Mouse (Mus musculus): ENCODE measurements around the gene Slc1a1. TPM values are rescaled to one million over a fixed set of nuclear protein-coding genes. Genes with fewer than 3 reads are reported as not detected.

Slc1a1 gene
- polyA plus RNA-seq, 1 experiment from 2014 or later = 34.1 TPM

GRCm38 (mm10) chr19:28900771-28901170 is 65.9 kb downstream of the Slc1a1 start:
- Histone ChIP-seq H3K36me3 (0 out of 2 replicates have a peak, but pooled peaks cover 7% of the 10 kb centered on the region), H3K4me2 (replicated peaks) (no peak overlapping the region), H3K9me3 (no peaks in the 10 kb centered on the region), H3K4me1 (peaks cover 13% of the 10 kb centered on the region), H3K27me3 (no peaks in the 10 kb centered on the region), H3K4me3 (no peak overlapping the region), H3K9ac (replicated peaks) (no peak overlapping the region), H3K27ac (replicated peaks) (no peak overlapping the region)
- 95% methylated on average over 2 of the region's 2 CpGs for WGBS
- no peak for ATAC-seq (replicated peaks)

DNA sequence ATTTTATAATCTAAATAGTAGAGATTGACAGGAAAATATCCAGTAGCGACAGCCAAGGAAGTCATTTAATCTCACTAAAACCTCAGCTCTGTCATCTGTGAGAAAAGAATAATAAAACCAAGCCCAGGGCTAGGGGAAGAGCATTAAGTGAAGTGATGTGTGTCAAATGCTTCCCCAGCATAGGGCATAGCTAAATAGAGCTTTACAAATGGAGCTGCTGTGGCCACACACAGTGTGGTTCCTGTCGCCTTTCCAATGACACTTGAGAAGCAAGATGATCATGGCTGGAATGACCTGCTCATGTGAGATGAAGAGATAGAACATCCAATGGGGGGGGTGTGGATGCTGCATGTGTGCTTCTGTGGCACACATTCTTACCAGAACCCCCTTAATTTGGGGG is 67.3 kb downstream of the Slc1a1 start:
- Histone ChIP-seq H3K9me3 (no peaks in the 10 kb centered on the region), H3K4me1 (peaks cover 5% of the 10 kb centered on the region; the same call in 1 of the 2 replicates), H3K27me3 (no peaks in the 10 kb centered on the region), H3K9ac (replicated peaks) (no peak overlapping the region), H3K4me2 (replicated peaks) (no peak overlapping the region), H3K36me3 (0 out of 2 replicates have a peak, but pooled peaks cover 7% of the 10 kb centered on the region), H3K27ac (replicated peaks) (no peak overlapping the region), H3K4me3 (no peak overlapping the region)
- 69% methylated on average over 2 of the region's 2 CpGs for WGBS
- ATAC-seq (replicated peaks) = no peak

DNA sequence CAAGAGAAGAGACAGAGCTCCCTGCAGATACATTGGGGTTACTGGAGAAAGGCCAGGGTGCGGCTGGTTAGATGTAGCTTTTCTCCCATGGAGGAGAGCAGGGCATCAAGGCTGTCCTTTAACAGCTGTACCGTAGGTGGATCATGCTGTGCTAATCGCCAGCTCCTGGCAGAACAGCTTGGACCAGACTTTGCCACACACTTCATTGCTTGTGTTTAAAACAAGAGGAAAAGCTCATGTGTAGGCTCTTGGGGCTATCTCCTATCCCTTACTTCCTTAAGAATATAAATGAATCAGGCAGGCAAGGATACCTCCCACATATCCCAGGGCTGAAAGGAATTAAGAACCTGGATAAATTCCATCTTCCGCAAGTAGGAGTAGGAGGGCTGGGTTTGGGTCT is 68.0 kb downstream of the Slc1a1 start:
- 86% methylated on average over 4 of the region's 4 CpGs for WGBS
- no peaks in the 10 kb centered on the region for H3K27me3 ChIP-seq
- ATAC-seq (replicated peaks) = no peak
- H3K4me1 ChIP-seq = no peaks in the 10 kb centered on the region
- H3K9ac ChIP-seq (replicated peaks) = no peak overlapping the region
- no peak overlapping the region for H3K4me2 ChIP-seq (replicated peaks)
- no peak overlapping the region for H3K4me3 ChIP-seq
- 0 out of 2 replicates have a peak, but pooled peaks cover 7% of the 10 kb centered on the region for H3K36me3 ChIP-seq
- no peak overlapping the region for H3K27ac ChIP-seq (replicated peaks)
- no peaks in the 10 kb centered on the region for H3K9me3 ChIP-seq

DNA sequence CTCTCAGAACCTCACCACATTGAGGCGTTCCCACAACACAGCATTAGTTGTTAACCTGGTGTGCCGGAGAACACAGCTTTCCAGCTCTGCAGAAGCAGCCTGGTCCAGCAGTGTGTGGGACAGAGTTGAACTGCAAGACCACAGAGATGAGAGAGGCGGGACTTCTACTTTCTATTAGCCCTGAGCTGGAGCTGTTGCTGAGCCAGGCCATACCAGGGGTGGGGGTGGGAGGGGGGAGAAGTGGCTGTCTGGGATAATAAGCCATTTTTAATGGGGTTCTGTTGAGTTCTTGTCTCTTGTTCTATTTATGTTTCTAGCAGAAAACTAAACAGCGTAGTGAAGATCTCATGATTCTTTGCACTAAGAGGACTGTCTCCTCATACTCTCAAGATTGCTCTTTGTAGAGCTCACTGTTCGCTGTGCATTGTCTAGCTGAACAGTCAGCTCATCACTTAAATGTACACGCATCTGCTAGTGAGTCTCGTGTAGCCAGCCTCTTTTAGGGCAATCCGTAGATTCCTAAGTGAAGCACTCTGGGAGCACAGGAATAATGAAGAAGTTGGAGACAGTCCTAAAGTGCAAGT is 68.8 kb downstream of the Slc1a1 start:
- 0 out of 2 replicates have a peak, but pooled peaks cover 7% of the 10 kb centered on the region for H3K36me3 ChIP-seq
- H3K27ac ChIP-seq (replicated peaks) = no peak overlapping the region
- no peaks in the 10 kb centered on the region for H3K9me3 ChIP-seq
- H3K27me3 ChIP-seq = no peaks in the 10 kb centered on the region
- ATAC-seq (replicated peaks) = no peak
- 84% methylated on average over 8 of the region's 8 CpGs for WGBS
- no peak overlapping the region for H3K4me2 ChIP-seq (replicated peaks)
- H3K4me1 ChIP-seq = no peaks in the 10 kb centered on the region
- H3K9ac ChIP-seq (replicated peaks) = no peak overlapping the region
- H3K4me3 ChIP-seq = no peak overlapping the region

GRCm38 (mm10) chr19:28908186-28908585 is 73.3 kb downstream of the Slc1a1 start:
- WGBS = 62% methylated on average over 4 of the region's 4 CpGs
- no peaks in the 10 kb centered on the region for H3K9me3 ChIP-seq
- ATAC-seq (replicated peaks) = no peak

DNA sequence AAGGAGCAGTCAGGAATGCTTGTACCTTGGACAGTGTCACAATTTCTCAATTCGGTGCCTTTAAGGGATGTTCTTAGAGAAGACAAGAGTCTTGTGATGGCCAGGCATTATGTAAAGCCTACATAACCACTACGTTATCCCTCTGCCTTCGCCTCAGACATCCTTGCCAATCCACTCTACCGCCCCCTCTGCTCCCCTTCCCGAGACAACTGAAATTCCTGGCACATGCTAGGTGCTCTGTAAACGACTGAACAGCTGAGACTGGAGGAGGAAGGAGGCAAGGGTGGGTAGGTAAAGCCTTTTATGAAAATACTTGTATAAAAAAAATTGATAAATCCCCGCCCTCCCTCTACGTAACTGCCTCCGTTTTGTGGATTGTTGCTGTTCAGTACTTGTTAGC is 73.8 kb downstream of the Slc1a1 start:
- 74% methylated on average over 9 of the region's 9 CpGs for WGBS
- H3K36me3 ChIP-seq = 0 out of 2 replicates have a peak, but pooled peaks cover 7% of the 10 kb centered on the region

More at GRCm38 (mm10) chr19:28908186-28908585, 73.3 kb downstream of the Slc1a1 start:
- Histone ChIP-seq H3K36me3 (0 out of 2 replicates have a peak, but pooled peaks cover 7% of the 10 kb centered on the region), H3K27me3 (no peaks in the 10 kb centered on the region), H3K9ac (replicated peaks) (no peak overlapping the region), H3K4me3 (no peak overlapping the region), H3K4me1 (no peaks in the 10 kb centered on the region), H3K27ac (replicated peaks) (no peak overlapping the region), H3K4me2 (replicated peaks) (no peak overlapping the region)

DNA sequence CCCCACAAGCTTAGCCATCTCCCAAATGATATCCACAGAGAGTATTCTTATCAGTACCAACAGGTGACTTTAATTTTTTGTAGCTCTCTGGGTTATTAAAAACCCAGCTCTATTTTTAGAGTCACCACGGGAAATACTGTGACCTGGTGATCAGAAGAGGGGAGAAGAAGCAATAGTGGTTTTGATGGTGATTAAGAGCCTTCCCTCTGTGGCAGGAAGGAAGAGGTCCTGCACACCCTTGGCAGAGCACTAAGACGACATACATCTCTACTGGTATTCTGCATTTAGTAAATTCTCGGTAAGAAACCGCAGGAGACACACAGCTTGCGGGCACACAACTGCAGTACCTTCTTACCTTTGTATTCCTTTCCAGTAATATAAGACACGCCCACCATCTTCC is 79.7 kb downstream of the Slc1a1 start:
- no peak overlapping the region for H3K27ac ChIP-seq (replicated peaks)
- no peaks in the 10 kb centered on the region for H3K27me3 ChIP-seq
- H3K9me3 ChIP-seq = no peaks in the 10 kb centered on the region
- WGBS = 82% methylated on average over 6 of the region's 6 CpGs
- H3K4me3 ChIP-seq = no peak overlapping the region
- no peaks in the 10 kb centered on the region for H3K4me1 ChIP-seq
- no peaks in the 10 kb centered on the region for H3K36me3 ChIP-seq
- ATAC-seq (replicated peaks) = no peak
- H3K9ac ChIP-seq (replicated peaks) = no peak overlapping the region
- H3K4me2 ChIP-seq (replicated peaks) = no peak overlapping the region

More for the DNA sequence above, 73.8 kb downstream of the Slc1a1 start:
- H3K27me3 ChIP-seq = no peaks in the 10 kb centered on the region
- ATAC-seq (replicated peaks) = no peak
- no peak overlapping the region for H3K27ac ChIP-seq (replicated peaks)
- no peak overlapping the region for H3K4me2 ChIP-seq (replicated peaks)
- H3K9me3 ChIP-seq = no peaks in the 10 kb centered on the region
- H3K9ac ChIP-seq (replicated peaks) = no peak overlapping the region
- no peak overlapping the region for H3K4me3 ChIP-seq
- no peaks in the 10 kb centered on the region for H3K4me1 ChIP-seq

DNA sequence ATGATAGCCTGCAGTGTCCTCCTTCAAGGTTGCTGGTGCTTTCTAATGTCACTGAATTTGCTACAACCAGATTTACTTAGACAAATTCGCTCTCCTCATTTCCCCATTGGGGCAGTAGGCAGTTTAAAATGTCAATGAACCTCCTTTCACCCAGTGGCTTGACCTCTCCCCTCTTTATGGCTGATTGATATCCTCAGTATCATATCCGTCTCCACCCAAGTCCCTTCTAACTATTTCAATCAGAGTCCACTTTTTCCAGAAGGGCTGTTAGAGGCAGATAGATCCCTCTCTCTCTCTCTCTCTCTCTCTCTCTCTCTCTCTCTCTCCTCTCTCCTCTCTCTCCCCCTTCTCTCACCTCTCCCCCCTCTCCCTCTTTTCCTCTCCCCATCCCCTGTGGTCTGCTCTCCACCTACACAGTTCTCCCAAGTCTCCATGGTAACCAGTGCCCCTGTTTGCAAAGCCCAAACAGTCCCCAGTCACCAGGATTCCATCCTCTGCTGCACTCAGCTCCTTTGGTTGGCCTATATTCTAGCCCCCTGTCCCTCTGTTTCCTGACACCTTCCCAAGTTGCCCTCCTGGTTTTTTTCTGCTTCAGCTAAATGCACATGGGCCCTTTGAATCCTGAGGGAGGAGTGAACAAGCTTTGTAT is 80.9 kb downstream of the Slc1a1 start:
- H3K36me3 ChIP-seq = no peaks in the 10 kb centered on the region
- ATAC-seq (replicated peaks) = no peak

GRCm38 (mm10) chr19:28916492-28916891 is 81.6 kb downstream of the Slc1a1 start:
- Histone ChIP-seq H3K27me3 (no peaks in the 10 kb centered on the region), H3K4me2 (replicated peaks) (no peak overlapping the region), H3K27ac (replicated peaks) (no peak overlapping the region), H3K36me3 (no peaks in the 10 kb centered on the region), H3K9me3 (no peaks in the 10 kb centered on the region), H3K9ac (replicated peaks) (no peak overlapping the region), H3K4me1 (no peaks in the 10 kb centered on the region), H3K4me3 (no peak overlapping the region)
- 50% methylated on average over 4 of the region's 4 CpGs for WGBS
- no peak for ATAC-seq (replicated peaks)

More for the DNA sequence above, 80.9 kb downstream of the Slc1a1 start:
- no peaks in the 10 kb centered on the region for H3K9me3 ChIP-seq
- whole genome bisulfite sequencing = 76% methylated on average over 2 of the region's 2 CpGs
- H3K4me1 ChIP-seq = no peaks in the 10 kb centered on the region
- no peak overlapping the region for H3K4me3 ChIP-seq
- no peak overlapping the region for H3K9ac ChIP-seq (replicated peaks)
- H3K4me2 ChIP-seq (replicated peaks) = no peak overlapping the region
- no peaks in the 10 kb centered on the region for H3K27me3 ChIP-seq
- no peak overlapping the region for H3K27ac ChIP-seq (replicated peaks)

GRCm38 (mm10) chr19:28917839-28918238 is 83.0 kb downstream of the Slc1a1 start:
- no peak overlapping the region for H3K9ac ChIP-seq (replicated peaks)
- no peak for ATAC-seq (replicated peaks)
- no peaks in the 10 kb centered on the region for H3K36me3 ChIP-seq
- H3K4me2 ChIP-seq (replicated peaks) = no peak overlapping the region
- H3K4me3 ChIP-seq = no peak overlapping the region
- 84% methylated on average over 5 of the region's 5 CpGs for WGBS
- H3K9me3 ChIP-seq = no peaks in the 10 kb centered on the region
- H3K4me1 ChIP-seq = no peaks in the 10 kb centered on the region
- no peaks in the 10 kb centered on the region for H3K27me3 ChIP-seq
- no peak overlapping the region for H3K27ac ChIP-seq (replicated peaks)

GRCm38 (mm10) chr19:28926366-28926765 is 91.5 kb downstream of the Slc1a1 start:
- Histone ChIP-seq H3K4me2 (replicated peaks) (no peak overlapping the region), H3K9ac (replicated peaks) (no peak overlapping the region), H3K36me3 (no peaks in the 10 kb centered on the region), H3K27me3 (no peaks in the 10 kb centered on the region), H3K4me3 (no peak overlapping the region), H3K4me1 (no peaks in the 10 kb centered on the region), H3K27ac (replicated peaks) (no peak overlapping the region), H3K9me3 (no peaks in the 10 kb centered on the region)
- WGBS = 90% methylated on average over 5 of the region's 5 CpGs
- no peak for ATAC-seq (replicated peaks)

DNA sequence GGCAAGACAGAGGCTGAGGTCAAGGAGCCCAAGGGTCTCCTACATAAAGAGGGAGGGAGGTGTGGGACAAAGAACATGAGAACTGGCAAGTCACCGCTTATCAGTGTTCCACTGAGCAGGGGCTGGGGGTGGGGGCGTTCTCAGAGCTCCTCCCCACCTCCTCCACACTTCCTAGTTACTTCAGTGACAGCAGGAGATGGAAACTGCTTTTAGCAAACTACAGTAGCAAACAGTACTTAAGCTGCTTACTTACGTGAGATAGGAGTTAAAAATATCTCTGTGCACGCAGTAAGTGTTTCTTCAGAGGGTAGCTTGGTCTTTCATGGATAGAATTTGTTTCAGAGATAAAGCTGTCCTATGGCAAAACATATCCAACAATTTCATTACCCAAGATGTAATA is 92.5 kb downstream of the Slc1a1 start:
- H3K4me2 ChIP-seq (replicated peaks) = no peak overlapping the region
- no peaks in the 10 kb centered on the region for H3K27me3 ChIP-seq
- no peak overlapping the region for H3K27ac ChIP-seq (replicated peaks)
- H3K9me3 ChIP-seq = no peaks in the 10 kb centered on the region
- H3K9ac ChIP-seq (replicated peaks) = no peak overlapping the region
- ATAC-seq (replicated peaks) = no peak
- WGBS = 87% methylated on average over 4 of the region's 4 CpGs
- H3K36me3 ChIP-seq = no peaks in the 10 kb centered on the region
- no peak overlapping the region for H3K4me3 ChIP-seq
- H3K4me1 ChIP-seq = no peaks in the 10 kb centered on the region

DNA sequence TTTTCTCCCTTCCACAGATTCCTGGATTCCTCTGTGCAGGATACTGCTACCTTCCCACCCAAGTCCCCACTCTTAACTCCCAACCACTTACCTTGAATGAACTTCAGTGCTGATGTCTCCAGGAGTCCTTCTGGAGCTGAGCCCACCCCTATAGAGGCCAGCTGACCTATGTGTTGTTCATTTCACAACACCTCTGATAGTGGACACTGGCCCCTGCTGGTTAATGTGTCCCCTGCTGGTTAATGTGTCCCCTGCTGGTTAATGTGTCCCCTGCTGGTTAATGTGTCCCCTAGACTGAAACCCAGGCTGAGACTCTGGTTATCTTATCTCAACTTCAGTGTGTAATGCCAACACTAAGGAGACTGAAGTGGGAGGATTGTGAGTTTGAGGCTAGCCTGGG is 94.2 kb downstream of the Slc1a1 start:
- no peak overlapping the region for H3K4me2 ChIP-seq (replicated peaks)
- no peaks in the 10 kb centered on the region for H3K9me3 ChIP-seq
- H3K4me1 ChIP-seq = no peaks in the 10 kb centered on the region
- no peaks in the 10 kb centered on the region for H3K27me3 ChIP-seq
- no peak for ATAC-seq (replicated peaks)
- no peaks in the 10 kb centered on the region for H3K36me3 ChIP-seq
- no peak overlapping the region for H3K4me3 ChIP-seq
- H3K9ac ChIP-seq (replicated peaks) = no peak overlapping the region
- no peak overlapping the region for H3K27ac ChIP-seq (replicated peaks)

Measured in forebrain, embryonic 15.5 days (tissue).